Mouse (Mus musculus): Measurements from ENCODE around the gene Gm12569. TPM values are rescaled to one million over a fixed set of nuclear protein-coding genes. Genes with fewer than 3 reads are reported as not detected.

The Gm12569 gene
- not detected for polyA plus RNA-seq (2014; fragmentation: Illumina TruSeq; extraction: RNeasy Lipid Tissue Mini Kit (QIAGEN cat#74804); ENCODE audit: low read depth, low replicate concordance)

DNA sequence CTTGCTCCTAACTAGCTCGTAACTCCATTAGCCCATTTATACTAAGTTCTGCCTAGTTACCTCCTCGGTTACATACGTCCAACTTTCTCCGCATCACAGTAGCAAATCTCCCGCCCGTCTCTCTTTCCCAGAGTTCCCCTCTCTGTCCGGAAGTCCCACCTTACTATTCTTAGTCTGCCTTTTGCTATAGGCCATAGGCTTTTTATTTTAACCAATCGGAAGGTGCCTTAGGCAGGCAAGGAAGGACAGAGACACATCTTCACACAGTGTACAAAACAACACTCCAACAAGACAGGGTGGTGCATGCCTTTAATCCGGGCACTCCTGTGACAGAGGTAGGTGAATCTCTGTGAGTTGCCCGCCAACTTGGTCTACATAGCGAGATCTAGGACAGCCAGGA lies at the start of gene Gm12569:
Gene Gm12569 (plus strand): TSS at position 166 of the 400 bp plus-strand sequence.

DNA sequence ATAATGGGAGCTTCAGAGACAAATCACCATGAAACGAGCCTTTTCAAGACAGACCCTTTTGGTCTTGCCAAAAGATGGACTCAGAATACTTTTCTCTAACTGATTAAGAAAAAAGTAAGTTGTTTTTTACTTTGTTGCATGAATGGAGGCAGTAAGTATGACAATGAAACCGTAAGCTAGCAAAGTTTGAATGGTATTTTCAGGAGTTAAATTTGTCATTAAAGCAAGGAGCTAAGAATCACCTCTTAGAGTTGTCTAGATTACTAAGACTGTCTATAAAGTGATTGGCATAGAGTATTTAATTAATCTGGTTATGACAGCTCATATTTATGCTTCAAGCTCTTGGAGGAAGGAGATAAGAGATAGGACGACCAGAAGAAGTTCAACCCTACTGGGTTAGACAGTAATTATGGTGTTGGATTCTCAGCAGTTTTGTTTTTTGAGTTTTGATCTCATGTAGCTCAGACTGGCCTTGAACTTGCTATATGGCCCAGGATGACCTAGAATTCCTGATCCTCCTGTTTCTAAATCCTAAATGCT lies 41.5 kb downstream of the Gm12569 start, which contains the start of gene Clk4:
Gene Clk4 (plus strand): TSS at position 51 of the 540 bp plus-strand sequence.

DNA sequence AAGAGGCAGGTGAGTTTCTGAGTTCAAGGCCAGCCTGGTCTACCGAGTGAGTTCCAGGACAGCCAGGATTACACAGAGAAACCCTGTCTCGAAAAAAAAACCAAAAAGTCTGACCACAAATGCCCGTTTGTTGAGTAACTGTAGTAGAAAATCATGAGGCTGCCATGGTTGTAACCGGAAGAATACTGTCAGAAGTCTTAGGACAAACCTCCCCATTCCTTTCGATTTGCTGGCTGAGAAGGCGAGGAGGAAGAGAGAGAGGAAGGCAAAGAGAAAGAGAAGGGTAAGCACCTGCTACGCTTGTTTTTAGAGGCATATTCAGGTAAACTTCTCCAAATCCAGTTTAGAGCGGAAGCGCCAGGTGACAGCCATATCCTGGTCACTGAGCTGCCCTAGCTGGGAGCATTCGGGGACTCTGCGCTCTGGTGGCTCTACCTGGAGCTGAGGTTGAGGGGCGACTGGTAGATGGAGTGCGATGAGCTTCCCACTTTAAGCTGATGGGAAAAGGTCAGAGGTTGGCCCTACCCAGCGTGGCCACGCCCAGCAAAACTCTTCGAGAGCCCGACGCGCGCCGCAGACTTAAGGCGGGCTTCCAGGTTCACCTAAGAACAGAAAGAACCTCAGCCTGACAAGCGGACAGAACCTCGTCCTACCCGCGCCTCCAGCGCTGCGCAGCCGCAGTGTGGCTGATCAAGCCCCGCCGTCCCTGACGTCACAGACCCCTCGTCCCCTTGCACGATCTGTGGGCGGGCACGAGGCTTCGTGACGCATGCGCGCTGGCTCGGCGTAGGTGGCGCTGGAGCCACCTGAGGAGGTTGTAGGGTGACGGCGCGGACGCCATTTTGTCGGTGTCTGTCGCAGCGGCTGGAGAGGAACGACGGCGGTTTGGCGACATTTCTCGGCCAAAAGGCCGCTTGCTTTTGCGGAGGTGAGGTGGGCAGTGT lies 42.3 kb downstream of the Gm12569 start, which contains the start of gene BC049762:
Gene BC049762 (minus strand): TSS at position 705 of the 944 bp plus-strand sequence.

Other genes with a start within 250 kb of the Gm12569 start
- gene Olfr1377, start 238.5 kb upstream of the Gm12569 start, polyA plus RNA-seq (2014; fragmentation: Illumina TruSeq; extraction: RNeasy Lipid Tissue Mini Kit (QIAGEN cat#74804); ENCODE audit: low read depth, low replicate concordance), result not detected
- not detected for gene Olfr51, start 216.9 kb upstream of the Gm12569 start, polyA plus RNA-seq (2014; fragmentation: Illumina TruSeq; extraction: RNeasy Lipid Tissue Mini Kit (QIAGEN cat#74804); ENCODE audit: low read depth, low replicate concordance)
- gene Olfr54, start 206.2 kb upstream of the Gm12569 start, polyA plus RNA-seq (2014; fragmentation: Illumina TruSeq; extraction: RNeasy Lipid Tissue Mini Kit (QIAGEN cat#74804); ENCODE audit: low read depth, low replicate concordance), result not detected
- not detected for gene Olfr1375, start 172.4 kb upstream of the Gm12569 start, polyA plus RNA-seq (2014; fragmentation: Illumina TruSeq; extraction: RNeasy Lipid Tissue Mini Kit (QIAGEN cat#74804); ENCODE audit: low read depth, low replicate concordance)
- gene Zfp354a, start 161.2 kb upstream of the Gm12569 start, polyA plus RNA-seq (2014; fragmentation: Illumina TruSeq; extraction: RNeasy Lipid Tissue Mini Kit (QIAGEN cat#74804); ENCODE audit: low read depth, low replicate concordance), result 2.5 TPM
- gene Clk4, start 41.3 kb downstream of the Gm12569 start, polyA plus RNA-seq (2014; fragmentation: Illumina TruSeq; extraction: RNeasy Lipid Tissue Mini Kit (QIAGEN cat#74804); ENCODE audit: low read depth, low replicate concordance), result 93.0 TPM
- not detected for gene BC049762, start 42.6 kb downstream of the Gm12569 start, polyA plus RNA-seq (2014; fragmentation: Illumina TruSeq; extraction: RNeasy Lipid Tissue Mini Kit (QIAGEN cat#74804); ENCODE audit: low read depth, low replicate concordance)
- gene Col23a1, start 69.4 kb downstream of the Gm12569 start, polyA plus RNA-seq (2014; fragmentation: Illumina TruSeq; extraction: RNeasy Lipid Tissue Mini Kit (QIAGEN cat#74804); ENCODE audit: low read depth, low replicate concordance), result 1.6 TPM

Measured in heart, adult 10 weeks (tissue).